Mouse (Mus musculus): Measurements from ENCODE around the gene Tmem128. TPM values are rescaled to one million over a fixed set of nuclear protein-coding genes. Genes with fewer than 3 reads are reported as not detected.

The Tmem128 gene
- polyA plus RNA-seq, 1 experiment = 62.5 TPM

- Histone ChIP-seq H3K27ac (ENCODE audit: control insufficient read depth, insufficient read depth, low read depth, low read length) (no peak overlapping the region), H3K36me3 (ENCODE audit: control insufficient read depth, insufficient read depth, low read length) (no peaks in the 10 kb centered on the region), H3K4me3 (ENCODE audit: control insufficient read depth, low read depth, low read length) (no peak overlapping the region), H3K27me3 (ENCODE audit: control insufficient read depth, insufficient read depth, low read length) (no peaks in the 10 kb centered on the region), H3K4me1 (ENCODE audit: control insufficient read depth, insufficient read depth, low read length) (no peaks in the 10 kb centered on the region)
- TF ChIP-seq POLR2A (IDR thresholded peaks at IDR 0.05; ENCODE audit: control insufficient read depth, low read depth, low read length) (no peak), CTCF (IDR thresholded peaks at IDR 0.05; ENCODE audit: control insufficient read depth, insufficient read depth, insufficient replicate concordance, low read depth, low read length) (no peak)
These were observed 19.1 kb upstream of the Tmem128 start for GRCm38 (mm10) chr5:38240727-38241472.

DNA sequence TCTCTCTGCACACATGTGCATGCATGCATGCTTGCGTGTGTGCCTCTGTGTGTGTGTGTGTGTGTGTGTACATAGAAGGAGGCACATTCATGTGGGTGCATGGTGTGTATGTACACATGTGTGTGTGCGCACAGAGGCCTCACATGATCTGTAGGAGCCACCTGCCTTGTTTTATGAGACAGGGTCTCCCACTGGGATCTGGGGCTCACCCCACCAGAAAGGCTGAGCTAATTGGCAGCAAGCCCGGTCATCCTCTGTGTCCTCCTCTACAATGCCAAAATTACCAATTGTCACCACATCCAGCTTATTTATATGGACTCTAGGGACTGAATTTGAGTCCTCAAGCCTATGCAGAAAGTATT, 18.5 kb upstream of the Tmem128 start:
- Histone ChIP-seq H3K4me1 (ENCODE audit: control insufficient read depth, insufficient read depth, low read length) (no peaks in the 10 kb centered on the region), H3K4me3 (ENCODE audit: control insufficient read depth, low read depth, low read length) (no peak overlapping the region), H3K27me3 (ENCODE audit: control insufficient read depth, insufficient read depth, low read length) (no peaks in the 10 kb centered on the region), H3K27ac (ENCODE audit: control insufficient read depth, insufficient read depth, low read depth, low read length) (no peak overlapping the region), H3K36me3 (ENCODE audit: control insufficient read depth, insufficient read depth, low read length) (no peaks in the 10 kb centered on the region)
- no peak for TF ChIP-seq CTCF (IDR thresholded peaks at IDR 0.05; ENCODE audit: control insufficient read depth, insufficient read depth, insufficient replicate concordance, low read depth, low read length)
- no peak for TF ChIP-seq POLR2A (IDR thresholded peaks at IDR 0.05; ENCODE audit: control insufficient read depth, low read depth, low read length)

DNA sequence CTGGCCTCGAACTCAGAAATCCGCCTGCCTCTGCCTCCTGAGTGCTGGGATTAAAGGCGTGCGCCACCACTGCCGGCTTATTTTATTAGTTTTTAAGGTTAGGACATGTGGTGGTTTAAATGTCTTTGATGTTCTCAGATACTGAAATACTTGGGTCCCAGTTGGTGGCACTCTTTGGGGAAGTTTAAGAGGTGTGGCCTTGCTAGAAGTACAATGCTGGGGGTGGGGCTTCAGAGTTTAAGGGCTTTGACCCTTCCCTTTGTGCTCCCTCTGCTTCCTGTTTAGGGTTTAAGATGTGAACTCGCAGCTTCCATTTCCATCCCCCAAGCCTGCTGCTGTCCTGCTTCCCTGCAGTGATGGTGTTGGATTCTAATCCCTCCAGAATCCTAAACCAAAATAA, 18.0 kb upstream of the Tmem128 start:
- H3K27me3 ChIP-seq (ENCODE audit: control insufficient read depth, insufficient read depth, low read length) = no peaks in the 10 kb centered on the region
- H3K27ac ChIP-seq (ENCODE audit: control insufficient read depth, insufficient read depth, low read depth, low read length) = no peak overlapping the region
- H3K36me3 ChIP-seq (ENCODE audit: control insufficient read depth, insufficient read depth, low read length) = no peaks in the 10 kb centered on the region
- H3K4me1 ChIP-seq (ENCODE audit: control insufficient read depth, insufficient read depth, low read length) = no peaks in the 10 kb centered on the region
- TF ChIP-seq POLR2A (IDR thresholded peaks at IDR 0.05; ENCODE audit: control insufficient read depth, low read depth, low read length) (no peak), CTCF (IDR thresholded peaks at IDR 0.05; ENCODE audit: control insufficient read depth, insufficient read depth, insufficient replicate concordance, low read depth, low read length) (no peak)
- H3K4me3 ChIP-seq (ENCODE audit: control insufficient read depth, low read depth, low read length) = no peak overlapping the region

DNA sequence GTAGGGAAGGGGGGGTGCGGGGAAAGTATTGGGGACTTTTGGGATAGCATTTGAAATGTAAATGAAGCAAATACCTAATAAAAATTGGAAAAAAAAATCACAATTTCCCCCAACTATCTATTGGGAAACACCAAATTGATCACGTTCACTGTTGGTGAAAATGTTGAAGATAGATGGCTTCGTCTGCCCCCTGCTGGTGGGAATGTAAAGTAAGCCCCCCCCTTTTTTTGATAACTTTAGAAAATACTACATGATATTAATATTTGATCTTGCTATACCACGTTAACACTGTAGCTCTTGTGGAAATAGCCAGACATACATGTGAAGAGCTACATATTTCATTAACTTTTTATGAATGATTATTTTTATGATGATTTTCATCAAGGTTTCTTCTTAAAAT, 4.8 kb upstream of the Tmem128 start:
- H3K36me3 ChIP-seq (ENCODE audit: control insufficient read depth, insufficient read depth, low read length) = no peaks in the 10 kb centered on the region

GRCm38 (mm10) chr5:38255644-38256043, 4.3 kb upstream of the Tmem128 start:
- H3K36me3 ChIP-seq (ENCODE audit: control insufficient read depth, insufficient read depth, low read length) = no peaks in the 10 kb centered on the region
- H3K4me3 ChIP-seq (ENCODE audit: control insufficient read depth, low read depth, low read length) = no peak overlapping the region
- H3K27ac ChIP-seq (ENCODE audit: control insufficient read depth, insufficient read depth, low read depth, low read length) = no peak overlapping the region
- no peaks in the 10 kb centered on the region for H3K27me3 ChIP-seq (ENCODE audit: control insufficient read depth, insufficient read depth, low read length)
- H3K4me1 ChIP-seq (ENCODE audit: control insufficient read depth, insufficient read depth, low read length) = no peaks in the 10 kb centered on the region; the same call in 1 of the 2 replicates
- TF ChIP-seq POLR2A (IDR thresholded peaks at IDR 0.05; ENCODE audit: control insufficient read depth, low read depth, low read length) = no peak
- TF ChIP-seq CTCF (IDR thresholded peaks at IDR 0.05; ENCODE audit: control insufficient read depth, insufficient read depth, insufficient replicate concordance, low read depth, low read length) = no peak

More for the DNA sequence above, 4.8 kb upstream of the Tmem128 start:
- Histone ChIP-seq H3K4me3 (ENCODE audit: control insufficient read depth, low read depth, low read length) (no peak overlapping the region), H3K27ac (ENCODE audit: control insufficient read depth, insufficient read depth, low read depth, low read length) (no peak overlapping the region), H3K27me3 (ENCODE audit: control insufficient read depth, insufficient read depth, low read length) (no peaks in the 10 kb centered on the region), H3K4me1 (ENCODE audit: control insufficient read depth, insufficient read depth, low read length) (no peaks in the 10 kb centered on the region; the same call in 1 of the 2 replicates)
- TF ChIP-seq CTCF (IDR thresholded peaks at IDR 0.05; ENCODE audit: control insufficient read depth, insufficient read depth, insufficient replicate concordance, low read depth, low read length) (no peak), POLR2A (IDR thresholded peaks at IDR 0.05; ENCODE audit: control insufficient read depth, low read depth, low read length) (no peak)

- Histone ChIP-seq H3K27me3 (ENCODE audit: control insufficient read depth, insufficient read depth, low read length) (no peaks in the 10 kb centered on the region), H3K27ac (ENCODE audit: control insufficient read depth, insufficient read depth, low read depth, low read length) (no peak overlapping the region), H3K36me3 (ENCODE audit: control insufficient read depth, insufficient read depth, low read length) (no peaks in the 10 kb centered on the region), H3K4me3 (ENCODE audit: control insufficient read depth, low read depth, low read length) (no peak overlapping the region), H3K4me1 (ENCODE audit: control insufficient read depth, insufficient read depth, low read length) (no peaks in the 10 kb centered on the region; the same call in 1 of the 2 replicates)
- TF ChIP-seq CTCF (IDR thresholded peaks at IDR 0.05; ENCODE audit: control insufficient read depth, insufficient read depth, insufficient replicate concordance, low read depth, low read length) (no peak), POLR2A (IDR thresholded peaks at IDR 0.05; ENCODE audit: control insufficient read depth, low read depth, low read length) (no peak)
These were observed 3.4 kb upstream of the Tmem128 start for GRCm38 (mm10) chr5:38256551-38256950.

- H3K36me3 ChIP-seq (ENCODE audit: control insufficient read depth, insufficient read depth, low read length) = peaks cover 1% of the 10 kb centered on the region; the same call in 1 of the 2 replicates
- no peaks in the 10 kb centered on the region for H3K27me3 ChIP-seq (ENCODE audit: control insufficient read depth, insufficient read depth, low read length)
- H3K4me1 ChIP-seq (ENCODE audit: control insufficient read depth, insufficient read depth, low read length) = no peaks in the 10 kb centered on the region; the same call in 1 of the 2 replicates
- TF ChIP-seq POLR2A (IDR thresholded peaks at IDR 0.05; ENCODE audit: control insufficient read depth, low read depth, low read length) = no peak
- TF ChIP-seq CTCF (IDR thresholded peaks at IDR 0.05; ENCODE audit: control insufficient read depth, insufficient read depth, insufficient replicate concordance, low read depth, low read length) = no peak
- no peak overlapping the region for H3K4me3 ChIP-seq (ENCODE audit: control insufficient read depth, low read depth, low read length)
- no peak overlapping the region for H3K27ac ChIP-seq (ENCODE audit: control insufficient read depth, insufficient read depth, low read depth, low read length)
These were observed 1.8 kb upstream of the Tmem128 start for GRCm38 (mm10) chr5:38258034-38258772.
